Mouse (Mus musculus) liver, embryonic 12.5 days (tissue): ENCODE data around the gene Cldn24. TPM values are rescaled to one million over a fixed set of nuclear protein-coding genes. Genes with fewer than 3 reads are reported as not detected.
"Not testable (repeated sequence)": the region's sequence is repeated elsewhere in the genome, so short reads cannot be mapped to it uniquely, and the experiment has no call there.

Experiments used
- ATAC-seq: fragments of 200-750 bp; cut with Nextera tagmentation; 2 replicates; pipeline ENCODE4 v1.8.0; 2017; ENCODE audit warnings: moderate number of reproducible peaks, mild to moderate bottlenecking, moderate library complexity
- H3K27ac ChIP-seq: fragments of 300-500 bp; sonication (generic); 2 replicates; pipeline ENCODE4 v1.5.1; 2016; ENCODE audit warnings: mild to moderate bottlenecking
- H3K27me3 ChIP-seq: fragments of 300-500 bp; sonication (generic); replicated peaks from 2 replicates; pipeline ENCODE4 v1.6.1; 2016; ENCODE audit warnings: mild to moderate bottlenecking, moderate library complexity
- H3K36me3 ChIP-seq: fragments of 300-500 bp; sonication (generic); 2 replicates; pipeline ENCODE4 v1.6.1; 2016; ENCODE audit warnings: mild to moderate bottlenecking, moderate library complexity
- H3K4me1 ChIP-seq: fragments of 300-500 bp; sonication (generic); 2 replicates; pipeline ENCODE4 v1.6.1; 2016
- H3K4me2 ChIP-seq: fragments of 300-500 bp; sonication (generic); 2 replicates; pipeline ENCODE4 v1.6.1; 2016; ENCODE audit warnings: mild to moderate bottlenecking, moderate library complexity
- H3K4me3 ChIP-seq: fragments of 300-500 bp; sonication (generic); 2 replicates; pipeline ENCODE4 v1.5.1; 2016; ENCODE audit warnings: mild to moderate bottlenecking, moderate library complexity
- H3K9ac ChIP-seq: fragments of 300-500 bp; sonication (generic); 2 replicates; pipeline ENCODE4 v1.6.1; 2016; ENCODE audit warnings: mild to moderate bottlenecking, moderate library complexity
- H3K9me3 ChIP-seq: fragments of 300-500 bp; sonication (generic); replicated peaks from 2 replicates; pipeline ENCODE4 v1.6.1; 2016; ENCODE audit warnings: mild to moderate bottlenecking, moderate library complexity
- WGBS: fragments of 180-500 bp; shearing (Covaris S2); methylation state at CpG from one replicate; pipeline ENCODE4 v1.1.7; 2016; ENCODE audit not compliant: insufficient replicate concordance; 5-methylcytosine and 5-hydroxymethylcytosine counted together
- polyA plus RNA-seq: library from polyadenylated mRNA; unstranded; fragments of >200 nt; fragmentation: Nextera tagmentation; extraction: Ambion mirVana; gene quantifications from 2 replicates; pipeline ENCODE4 v1.2.1, GENCODE M21; 2016

Gene Cldn24
- polyA plus RNA-seq, 1 experiment from 2014 or later = not detected

- H3K27me3 ChIP-seq = no peaks in the 10 kb centered on the region
- no peak overlapping the region for H3K4me2 ChIP-seq
- H3K4me3 ChIP-seq = no peak overlapping the region
- no peak overlapping the region for H3K9ac ChIP-seq
- H3K4me1 ChIP-seq = no peaks in the 10 kb centered on the region
- no peaks in the 10 kb centered on the region for H3K9me3 ChIP-seq
- 55% methylated on average over 1 of the region's 1 CpGs for WGBS
- H3K27ac ChIP-seq = no peak overlapping the region
- H3K36me3 ChIP-seq = no peaks in the 10 kb centered on the region
- no peak for ATAC-seq
Measured at GRCm38 (mm10) chr8:47804262-47804661, 17.7 kb upstream of the Cldn24 start.

DNA sequence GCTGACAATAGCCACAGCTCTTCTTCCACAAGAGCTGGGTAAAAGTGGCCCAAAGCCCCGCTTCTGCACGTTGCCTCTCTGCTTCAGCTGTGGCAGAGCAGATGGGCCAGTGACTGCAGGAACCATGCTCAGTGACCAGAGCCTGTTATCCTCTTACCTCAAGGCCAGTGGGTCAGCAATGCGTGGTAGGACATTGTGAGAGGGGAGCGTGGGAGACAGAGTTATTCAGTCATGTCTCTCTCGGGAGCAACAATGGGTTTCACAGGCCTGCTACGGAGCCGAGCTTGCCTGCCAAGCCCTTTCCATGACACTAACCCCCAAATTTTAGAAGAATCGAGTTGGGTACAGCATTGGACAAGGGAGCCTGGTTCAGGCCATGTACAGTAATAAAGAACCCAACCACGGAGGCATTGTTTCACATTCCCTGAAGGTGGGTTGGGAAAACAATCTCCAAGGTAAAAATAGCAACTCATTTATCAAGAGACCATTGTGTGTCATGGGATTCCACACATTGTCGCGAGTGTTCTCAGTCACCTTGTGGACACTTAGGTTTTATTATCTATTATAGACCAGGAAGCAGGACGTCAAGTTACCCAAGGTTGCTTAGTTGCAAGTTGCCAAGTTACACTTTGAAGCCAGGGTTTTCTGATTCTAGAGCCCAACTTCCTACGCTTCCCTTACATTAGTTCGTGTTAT lies 11.8 kb upstream of the Cldn24 start:
- H3K36me3 ChIP-seq = no peaks in the 10 kb centered on the region
- no peaks in the 10 kb centered on the region for H3K4me1 ChIP-seq
- no peak overlapping the region for H3K27ac ChIP-seq
- WGBS = 70% methylated on average over 14 of the region's 14 CpGs
- no peak overlapping the region for H3K4me2 ChIP-seq
- ATAC-seq = no peak
- no peaks in the 10 kb centered on the region for H3K27me3 ChIP-seq
- no peaks in the 10 kb centered on the region for H3K9me3 ChIP-seq
- no peak overlapping the region for H3K9ac ChIP-seq
- no peak overlapping the region for H3K4me3 ChIP-seq

- Histone ChIP-seq H3K4me3 (no peak overlapping the region), H3K36me3 (no peaks in the 10 kb centered on the region), H3K27me3 (no peaks in the 10 kb centered on the region), H3K4me2 (no peak overlapping the region), H3K4me1 (no peaks in the 10 kb centered on the region), H3K9me3 (no peaks in the 10 kb centered on the region), H3K27ac (no peak overlapping the region), H3K9ac (no peak overlapping the region)
- no peak for ATAC-seq
- 64% methylated on average over 7 of the region's 7 CpGs for WGBS
Measured at GRCm38 (mm10) chr8:47810666-47811015, 11.3 kb upstream of the Cldn24 start.

- WGBS = 76% methylated on average over 12 of the region's 12 CpGs
- no peak for ATAC-seq
- Histone ChIP-seq H3K27ac (no peak overlapping the region), H3K4me1 (no peaks in the 10 kb centered on the region), H3K4me3 (no peak overlapping the region), H3K36me3 (no peaks in the 10 kb centered on the region), H3K9ac (no peak overlapping the region), H3K27me3 (no peaks in the 10 kb centered on the region), H3K4me2 (no peak overlapping the region), H3K9me3 (no peaks in the 10 kb centered on the region)
Measured at GRCm38 (mm10) chr8:47811221-47811620, 10.7 kb upstream of the Cldn24 start.

- no peak for ATAC-seq
- Histone ChIP-seq H3K9me3 (no peaks in the 10 kb centered on the region), H3K4me3 (no peak overlapping the region), H3K4me1 (no peaks in the 10 kb centered on the region), H3K27me3 (no peaks in the 10 kb centered on the region), H3K27ac (no peak overlapping the region), H3K9ac (no peak overlapping the region), H3K36me3 (no peaks in the 10 kb centered on the region), H3K4me2 (no peak overlapping the region)
- 74% methylated on average over 8 of the region's 8 CpGs for WGBS
Measured at GRCm38 (mm10) chr8:47819034-47819433, 2.9 kb upstream of the Cldn24 start.

DNA sequence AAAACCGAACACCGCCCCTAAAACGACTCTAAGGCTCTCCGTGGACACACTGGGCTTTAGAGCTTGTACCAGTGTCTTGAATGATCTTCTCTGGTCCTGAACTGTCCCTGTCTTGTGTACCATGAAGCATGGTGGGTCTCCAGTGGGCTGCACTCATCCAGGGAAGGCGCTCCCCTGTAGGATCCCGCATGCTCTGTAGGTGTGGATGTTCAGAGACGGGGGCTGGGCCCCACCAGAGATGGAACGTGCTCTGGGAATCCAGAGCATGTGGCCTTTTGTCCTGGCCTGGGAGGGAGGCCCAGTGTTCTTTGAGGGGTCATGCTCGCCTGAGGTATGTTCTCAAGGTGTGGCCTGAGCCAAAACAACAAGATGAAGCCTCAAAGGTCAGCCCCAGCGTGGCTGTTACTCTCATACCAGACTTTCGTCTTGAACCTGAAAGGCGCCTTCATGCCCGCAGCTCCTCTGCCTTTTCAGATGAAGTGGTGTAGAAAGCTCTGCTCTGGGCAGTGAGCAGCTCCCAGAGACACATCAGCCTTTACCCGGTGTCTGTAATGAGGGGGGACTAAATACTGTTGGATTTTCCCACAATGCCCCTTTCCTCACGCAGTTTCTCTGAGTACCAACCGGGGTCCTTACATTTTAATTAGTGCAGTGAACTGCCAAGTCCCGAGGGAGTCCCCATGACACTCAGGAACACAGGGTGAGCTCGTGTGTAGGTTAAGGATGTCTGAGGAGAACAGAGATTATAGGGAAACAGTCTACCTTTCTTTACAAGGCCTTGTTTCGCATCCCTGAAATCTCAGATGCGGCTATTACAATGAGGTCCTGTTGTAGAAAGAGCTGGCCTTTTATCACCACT lies 800 bp upstream of the Cldn24 start:
- H3K27ac ChIP-seq = no peak overlapping the region
- H3K4me1 ChIP-seq = no peaks in the 10 kb centered on the region
- no peaks in the 10 kb centered on the region for H3K36me3 ChIP-seq
- H3K4me2 ChIP-seq = no peak overlapping the region
- no peak overlapping the region for H3K4me3 ChIP-seq
- WGBS = 74% methylated on average over 20 of the region's 20 CpGs
- no peaks in the 10 kb centered on the region for H3K27me3 ChIP-seq
- ATAC-seq = no peak
- no peak overlapping the region for H3K9ac ChIP-seq
- H3K9me3 ChIP-seq = no peaks in the 10 kb centered on the region

GRCm38 (mm10) chr8:47822541-47822940 lies 598 bp downstream of the Cldn24 start:
- H3K4me1 ChIP-seq, H3K9me3 ChIP-seq, H3K9ac ChIP-seq, H3K4me3 ChIP-seq, ATAC-seq, H3K36me3 ChIP-seq, H3K4me2 ChIP-seq, H3K27me3 ChIP-seq, H3K27ac ChIP-seq: not testable (repeated sequence)
- 67% methylated on average over 7 of the region's 9 CpGs for WGBS

DNA sequence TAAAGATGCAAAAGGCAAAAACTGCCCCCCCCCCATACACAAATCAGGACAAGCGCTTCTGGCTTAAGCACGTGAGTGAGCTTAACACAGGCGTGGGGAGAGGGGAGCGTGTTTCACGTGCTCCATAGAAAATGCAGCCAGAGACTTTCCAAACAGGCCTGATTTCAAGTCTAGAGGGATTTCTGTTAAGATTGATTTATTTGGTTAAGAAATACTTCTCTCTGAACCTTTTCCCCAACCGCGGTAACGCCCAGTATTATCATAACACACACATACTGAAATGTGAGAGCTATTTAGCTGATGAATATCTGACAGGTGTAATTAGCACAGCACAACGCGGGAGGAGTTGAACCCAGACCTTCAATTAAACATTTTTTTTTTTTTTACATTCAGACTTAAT lies 1.8 kb downstream of the Cldn24 start:
- H3K27ac ChIP-seq = no peak overlapping the region
- no peaks in the 10 kb centered on the region for H3K36me3 ChIP-seq
- no peak overlapping the region for H3K9ac ChIP-seq
- WGBS = 64% methylated on average over 10 of the region's 10 CpGs
- no peaks in the 10 kb centered on the region for H3K27me3 ChIP-seq
- no peaks in the 10 kb centered on the region for H3K9me3 ChIP-seq
- H3K4me1 ChIP-seq = no peaks in the 10 kb centered on the region
- no peak overlapping the region for H3K4me2 ChIP-seq
- no peak for ATAC-seq
- no peak overlapping the region for H3K4me3 ChIP-seq

DNA sequence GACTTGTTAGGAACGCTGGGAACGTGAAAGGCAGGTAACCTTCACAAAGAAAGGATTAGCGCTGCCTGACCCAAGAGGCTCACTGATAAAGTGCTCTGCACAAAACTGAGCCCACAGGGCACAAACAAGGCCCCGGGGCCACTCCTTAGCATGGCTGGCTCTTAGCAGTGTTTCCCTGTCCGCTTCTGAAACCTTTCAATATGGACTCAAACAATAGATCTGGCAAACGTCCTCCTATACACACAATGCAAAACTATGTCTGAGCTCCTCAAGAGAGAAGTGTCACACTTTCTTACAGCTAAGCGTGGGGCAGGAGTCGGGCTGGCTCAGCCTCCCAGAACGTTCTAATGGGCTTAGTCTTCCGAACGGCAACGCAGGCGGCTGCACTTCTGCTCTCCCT lies 2.2 kb downstream of the Cldn24 start, which contains the start of gene Cldn22:
Gene Cldn22, plus strand, starts transcription at position 301 of the 400 bp plus-strand sequence.
- no peak for ATAC-seq
- no peaks in the 10 kb centered on the region for H3K27me3 ChIP-seq
- no peak within 1 kb of the TSS for H3K4me3 ChIP-seq
- H3K9me3 ChIP-seq = no peaks in the 10 kb centered on the region
- no peaks in the 10 kb centered on the region for H3K4me1 ChIP-seq
- H3K4me2 ChIP-seq = no peak within 1 kb of the TSS
- no peak within 1 kb of the TSS for H3K27ac ChIP-seq
- no peak within 1 kb of the TSS for H3K9ac ChIP-seq
- H3K36me3 ChIP-seq = no peaks in the 10 kb centered on the region
- 70% methylated on average over 13 of the region's 13 CpGs for WGBS

DNA sequence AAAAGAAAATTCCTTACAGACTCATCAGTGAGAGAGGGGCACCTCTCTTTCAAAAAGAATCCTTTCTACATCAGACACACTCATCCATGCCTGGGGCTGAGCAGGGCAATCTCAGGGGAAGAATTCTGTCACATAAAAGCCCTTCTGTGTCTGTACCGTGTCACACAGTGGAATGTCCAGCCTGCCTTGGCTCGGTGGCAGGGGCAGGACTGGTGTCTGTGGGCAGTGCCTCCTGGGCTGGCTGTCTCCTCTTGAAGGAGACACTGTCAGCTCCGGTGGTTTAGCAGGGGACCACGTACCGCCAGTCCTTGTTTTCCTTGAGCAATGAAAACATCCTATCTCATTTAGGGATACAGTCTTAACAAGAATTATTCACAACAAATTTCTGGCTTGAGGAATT lies 3.7 kb downstream of the Cldn24 start:
- no peak for ATAC-seq
- Histone ChIP-seq H3K9ac (no peak overlapping the region), H3K27ac (no peak overlapping the region), H3K4me1 (no peaks in the 10 kb centered on the region), H3K4me2 (no peak overlapping the region), H3K36me3 (peaks cover 10% of the 10 kb centered on the region), H3K9me3 (no peaks in the 10 kb centered on the region), H3K4me3 (no peak overlapping the region), H3K27me3 (no peaks in the 10 kb centered on the region)
- 72% methylated on average over 5 of the region's 5 CpGs for WGBS

DNA sequence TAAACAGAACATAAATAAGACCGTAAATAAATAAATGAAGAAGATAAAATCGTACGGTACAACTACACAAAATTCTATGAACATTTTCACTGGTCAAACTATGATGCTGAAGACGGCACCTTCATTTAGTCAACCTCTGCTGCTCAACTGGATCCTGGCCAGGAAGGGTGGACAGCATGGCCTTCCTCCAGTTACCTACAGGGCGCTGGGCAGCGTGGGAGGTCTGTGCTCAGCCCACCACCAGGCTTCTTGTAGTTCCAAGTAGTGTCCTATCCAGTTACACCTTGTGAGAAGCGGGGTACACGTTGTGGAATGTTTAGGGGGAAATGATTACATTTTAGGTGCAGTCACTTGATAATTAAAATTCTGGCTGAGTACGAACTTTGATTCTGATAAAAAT lies 5.0 kb downstream of the Cldn24 start:
- Histone ChIP-seq H3K27ac (no peak overlapping the region), H3K4me3 (no peak overlapping the region), H3K9me3 (no peaks in the 10 kb centered on the region), H3K9ac (no peak overlapping the region), H3K27me3 (no peaks in the 10 kb centered on the region), H3K36me3 (peaks cover 14% of the 10 kb centered on the region), H3K4me1 (no peaks in the 10 kb centered on the region), H3K4me2 (no peak overlapping the region)
- ATAC-seq = no peak
- WGBS = 86% methylated on average over 9 of the region's 9 CpGs

GRCm38 (mm10) chr8:47832616-47833015 lies 10.7 kb downstream of the Cldn24 start:
- WGBS = 66% methylated on average over 6 of the region's 6 CpGs
- no peak for ATAC-seq
- Histone ChIP-seq H3K4me2 (no peak overlapping the region), H3K36me3 (peaks cover 21% of the 10 kb centered on the region), H3K27ac (no peak overlapping the region), H3K27me3 (no peaks in the 10 kb centered on the region), H3K4me3 (no peak overlapping the region), H3K9ac (no peak overlapping the region), H3K9me3 (no peaks in the 10 kb centered on the region), H3K4me1 (no peaks in the 10 kb centered on the region)
